Mouse (Mus musculus) megakaryocyte, embryonic 14.5 days (primary cell): ENCODE measurements at regions not wholly inside any gene's neighbourhood (a gene's known extent, or its start where the extent isn't known, plus 50 kb on each side); places are given as distances from the start of the nearest gene placed in this dataset.

Source experiments
- FLI1 ChIP-seq: IDR thresholded peaks from 2 replicates; pipeline ENCODE4 v1.6.1; 2012; ENCODE audit warnings: low read length, inconsistent platforms, mixed read lengths
- GATA1 ChIP-seq: IDR thresholded peaks from 3 replicates; pipeline ENCODE4 v1.6.1; 2012; ENCODE audit warnings: mixed read lengths, low read length, inconsistent platforms, borderline replicate concordance

- TF ChIP-seq GATA1 (no peak), FLI1 (no peak)
Measured at GRCm38 (mm10) chr14:48837181-48837580, 163.6 kb upstream of the Otx2 start.
